Mouse (Mus musculus) v-Abl transformed pro-B cells (cell line): Measurements from ENCODE around the gene 1700003E16Rik.

Experiments used
- in situ Hi-C, 2 experiments: fragments of 400-800 bp; cut with MboI; formaldehyde crosslinking; loops; one replicate each; pipeline ENCODE4 v1.15.1; 2025; ENCODE audit not compliant: unreplicated experiment in 2 of 2

1700003E16Rik gene

DNA sequence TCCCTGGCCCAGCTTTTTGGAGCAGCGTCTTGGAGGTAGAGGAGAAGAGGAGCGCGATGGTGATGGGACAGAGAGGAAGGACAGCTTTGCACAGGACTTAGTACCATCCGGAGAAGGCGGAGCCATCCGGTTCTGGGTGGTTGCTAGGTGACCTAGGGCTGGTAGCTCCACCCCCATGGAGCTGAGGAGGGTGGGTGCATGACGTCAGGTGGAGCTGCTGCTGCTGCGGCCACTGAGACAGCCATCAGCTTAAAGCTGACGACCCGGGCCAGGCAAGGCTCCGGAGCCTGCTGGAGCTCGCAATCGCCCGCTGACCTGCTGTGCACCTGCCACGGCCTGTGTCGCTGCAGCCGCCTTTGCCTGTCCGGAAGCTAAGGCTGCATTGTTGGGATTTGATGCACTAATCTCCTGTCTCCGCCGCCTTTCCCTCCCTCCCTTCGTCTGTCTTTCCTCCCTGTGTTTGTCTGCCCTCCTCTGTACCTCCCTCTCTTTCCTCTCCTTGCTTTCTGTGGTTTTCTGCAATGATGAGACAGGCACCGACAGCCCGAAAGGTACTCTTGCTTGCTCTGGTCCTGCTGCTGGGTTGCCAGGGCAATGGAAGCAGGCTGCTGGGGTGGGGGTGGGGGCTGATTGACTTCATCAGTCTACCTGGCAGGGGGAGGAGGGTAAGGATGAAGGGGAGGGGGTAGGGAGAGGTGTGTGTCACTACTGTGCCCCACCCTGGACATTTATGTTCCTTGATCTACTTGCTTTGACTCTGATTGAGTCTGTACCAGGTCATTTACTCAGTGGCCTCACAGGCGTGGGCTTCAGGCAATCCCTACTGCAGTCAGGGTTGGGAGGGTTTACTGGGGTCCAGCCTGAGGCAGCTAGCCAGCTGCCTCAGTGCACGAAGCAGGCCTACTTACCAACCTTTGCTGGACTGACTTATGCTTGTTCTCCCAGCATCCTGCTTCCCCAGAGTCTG is 30.0 kb downstream of the 1700003E16Rik start:
- in situ Hi-C loops, result no loop called here

DNA sequence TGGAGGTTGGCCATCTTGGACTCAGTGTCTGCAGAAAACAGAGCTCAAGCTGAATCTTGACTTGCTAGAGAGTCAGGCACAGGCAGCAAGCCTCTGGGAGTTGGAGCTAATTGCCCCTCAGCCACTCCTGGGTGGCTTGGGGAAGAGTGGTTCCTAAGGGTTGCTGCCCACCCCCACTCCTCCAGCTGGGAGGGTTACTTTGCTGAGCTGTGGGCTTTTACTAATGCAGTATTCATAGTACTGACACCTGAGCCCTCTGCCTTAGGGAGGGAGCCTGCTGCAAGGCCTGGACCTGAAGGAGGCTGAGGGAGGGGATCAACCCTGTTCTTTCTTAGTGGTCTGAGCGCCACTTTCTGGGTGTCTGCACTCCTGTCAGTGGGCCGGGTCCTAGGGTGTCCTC is 30.7 kb downstream of the 1700003E16Rik start:
- in situ Hi-C loops, result no loop called here

DNA sequence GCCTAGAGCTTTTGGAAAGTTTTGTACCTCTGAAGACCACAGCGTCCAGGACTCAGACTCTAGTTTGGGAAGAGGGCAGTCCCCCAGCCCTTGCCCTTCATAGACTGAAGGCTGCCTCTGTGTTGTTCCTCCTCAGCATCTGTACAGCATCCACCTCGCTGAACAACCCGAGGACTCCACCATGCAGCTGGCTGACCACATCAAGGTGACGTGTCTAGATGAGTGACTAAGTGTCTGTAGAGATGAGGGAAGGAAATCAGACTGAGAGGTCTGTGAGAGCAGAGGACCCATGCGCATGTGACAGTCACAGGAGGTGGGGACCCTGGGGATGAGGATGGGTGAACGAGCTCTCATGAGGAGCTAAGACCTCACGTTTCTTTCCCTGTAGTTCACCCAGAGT is 37.4 kb downstream of the 1700003E16Rik start:
- in situ Hi-C loops, result no loop called here

GRCm38 (mm10) chr6:83197345-83198004 is 41.3 kb downstream of the 1700003E16Rik start:
- in situ Hi-C loops, result no loop called here

GRCm38 (mm10) chr6:83203320-83203719 is 47.1 kb downstream of the 1700003E16Rik start:
- in situ Hi-C loops, result no loop called here

- in situ Hi-C loops, result no loop called here
Measured at GRCm38 (mm10) chr6:83205851-83206250, 49.6 kb downstream of the 1700003E16Rik start.

DNA sequence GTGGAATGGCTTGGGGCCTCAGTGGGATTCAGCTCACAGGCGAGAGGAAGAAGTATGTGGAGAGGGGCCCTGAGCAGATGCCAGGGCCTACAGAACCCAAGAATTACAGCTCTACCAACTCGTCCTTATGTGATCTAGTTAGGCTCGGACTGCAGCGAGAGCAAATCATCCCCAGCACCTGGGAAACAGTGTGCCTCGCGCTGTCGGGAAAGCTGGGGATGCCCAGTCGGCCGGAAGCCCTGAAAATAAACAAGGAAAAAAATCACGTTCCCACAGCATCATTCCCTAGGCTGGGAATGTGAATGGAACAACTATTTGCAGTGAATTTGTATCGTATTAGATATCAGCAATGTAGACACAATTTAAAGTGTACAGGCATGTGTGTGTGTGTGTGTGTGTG is 50.1 kb downstream of the 1700003E16Rik start:
- in situ Hi-C loops, result no loop called here

- in situ Hi-C loops, result no loop called here
Measured at GRCm38 (mm10) chr6:83207361-83208049, 51.3 kb downstream of the 1700003E16Rik start.

DNA sequence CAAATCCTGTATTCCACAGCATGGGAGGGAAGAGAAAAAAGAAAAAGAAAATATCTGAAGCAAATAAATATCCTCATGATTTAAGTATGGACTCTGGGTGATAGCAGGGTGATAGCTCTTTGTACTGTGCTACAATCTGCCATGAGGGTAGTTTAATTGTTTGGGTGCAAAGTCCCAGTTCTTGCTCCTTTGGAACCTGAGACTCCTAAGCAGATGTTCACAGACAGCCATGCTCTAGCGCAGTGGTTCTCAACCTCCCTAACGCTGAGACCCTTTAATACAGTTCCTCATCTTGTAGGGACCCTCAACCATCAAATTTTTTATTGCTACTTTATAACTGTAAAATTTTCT is 51.8 kb downstream of the 1700003E16Rik start:
- in situ Hi-C loops, result no loop called here

DNA sequence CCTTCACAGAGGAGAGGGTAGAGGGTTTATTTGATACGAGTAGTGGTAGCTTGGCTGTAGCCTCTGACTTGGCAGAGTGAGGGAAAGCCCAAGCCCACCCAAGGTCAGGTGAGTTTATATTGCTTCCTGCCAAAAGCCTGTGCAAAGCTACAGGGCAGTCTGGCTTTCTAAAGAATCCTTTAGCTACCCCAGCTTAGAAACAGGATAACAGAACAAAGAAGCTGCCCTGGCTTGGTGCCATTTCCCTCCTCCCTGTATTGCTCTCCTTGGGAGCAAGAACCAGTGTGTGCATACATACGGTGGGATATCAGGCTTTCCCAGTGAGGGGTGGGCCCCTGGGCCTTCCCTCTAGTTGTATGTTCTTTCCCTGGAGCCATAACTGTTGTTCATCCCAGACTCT is 54.3 kb downstream of the 1700003E16Rik start:
- in situ Hi-C loops, result loop anchor here in 1 of 2 experiments (10.0 kb wide), 1 partner anchor 304 kb away; no protein-coding TSS in a partner anchor

DNA sequence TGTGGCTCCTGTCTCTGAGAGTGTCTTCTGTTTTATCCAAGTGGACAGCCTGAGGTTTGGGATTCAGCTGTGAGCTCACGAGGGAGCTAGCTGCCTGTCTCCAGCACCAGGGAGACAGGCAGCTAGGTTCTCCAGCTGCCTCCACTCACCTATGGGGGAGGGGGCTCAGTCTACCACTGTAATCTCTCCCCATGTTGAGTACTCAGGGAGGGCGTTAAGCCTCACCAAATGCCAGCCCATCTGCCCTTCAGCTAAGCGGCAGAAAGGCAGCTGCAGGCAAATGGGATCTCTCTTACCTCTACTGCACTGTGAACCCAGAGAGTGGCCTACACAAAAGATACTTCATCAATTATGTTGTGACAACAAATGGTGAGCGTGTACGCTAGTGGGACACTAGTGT is 55.3 kb downstream of the 1700003E16Rik start:
- in situ Hi-C loops, result loop anchor here in 1 of 2 experiments (10.0 kb wide), 1 partner anchor 303 kb away; no protein-coding TSS in a partner anchor
